Mouse (Mus musculus) limb, embryonic 14.5 days (tissue): ENCODE measurements around the gene Rnf216. TPM values are rescaled to one million over a fixed set of nuclear protein-coding genes. Genes with fewer than 3 reads are reported as not detected.

Experiments
- ATAC-seq: fragments of 200-750 bp; cut with Nextera tagmentation; 2 replicates; pipeline ENCODE4 v1.8.0; 2017; ENCODE audit warnings: low read depth, moderate number of reproducible peaks, moderate TSS enrichment; ENCODE audit not compliant: low FRiP score
- DNase-seq: peaks from one replicate; pipeline ENCODE4 v3.0.0-alpha.2; 2015; ENCODE audit warnings: low spot score
- H3K27ac ChIP-seq: fragments of 300-500 bp; sonication (generic); replicated peaks from 2 replicates; pipeline ENCODE4 v1.5.1; 2014; ENCODE audit warnings: low read depth, mild to moderate bottlenecking, low read length, moderate library complexity, mixed read lengths
- H3K27me3 ChIP-seq: fragments of 300-500 bp; sonication (generic); 2 replicates; pipeline ENCODE4 v1.6.1; 2014; ENCODE audit warnings: low read length, mixed read lengths; ENCODE audit not compliant: control insufficient read depth, insufficient read depth
- H3K36me3 ChIP-seq: fragments of 300-500 bp; sonication (generic); 2 replicates; pipeline ENCODE4 v1.6.1; 2014; ENCODE audit warnings: mild to moderate bottlenecking, low read length, moderate library complexity, mixed read lengths; ENCODE audit not compliant: control insufficient read depth, insufficient read depth
- H3K4me1 ChIP-seq: fragments of 300-500 bp; sonication (generic); 2 replicates; pipeline ENCODE4 v1.6.1; 2014; ENCODE audit warnings: antibody characterized with exemption, low read length, mixed read lengths; ENCODE audit not compliant: control insufficient read depth, insufficient read depth
- H3K4me2 ChIP-seq: fragments of 300-500 bp; sonication (generic); replicated peaks from 2 replicates; pipeline ENCODE4 v1.6.1; 2014; ENCODE audit warnings: low read depth, mild to moderate bottlenecking, low read length, moderate library complexity; ENCODE audit not compliant: severe bottlenecking
- H3K4me3 ChIP-seq: fragments of 300-500 bp; sonication (generic); replicated peaks from 2 replicates; pipeline ENCODE4 v1.5.1; 2014; ENCODE audit warnings: low read length
- H3K9ac ChIP-seq: fragments of 300-500 bp; sonication (generic); 2 replicates; pipeline ENCODE4 v1.6.1; 2014; ENCODE audit warnings: mild to moderate bottlenecking, low read depth, low read length, moderate library complexity; ENCODE audit not compliant: severe bottlenecking
- H3K9me3 ChIP-seq: fragments of 300-500 bp; sonication (generic); 2 replicates; pipeline ENCODE4 v1.6.1; 2016; ENCODE audit warnings: low read length; ENCODE audit not compliant: control insufficient read depth
- POLR2A ChIP-seq: fragments of 200-500 bp; IDR thresholded peaks from 2 replicates; pipeline ENCODE4 v1.8.0; 2012; ENCODE audit warnings: inconsistent platforms, mild to moderate bottlenecking, moderate library complexity, borderline replicate concordance; ENCODE audit not compliant: insufficient read depth, insufficient read length; ENCODE audit errors: extremely low read depth
- WGBS: fragments of 180-500 bp; shearing (Covaris S2); extraction: QIAGEN DNeasy Blood & Tissue Kit; methylation state at CpG from one replicate; pipeline ENCODE4 v1.1.7; 2014; 5-methylcytosine and 5-hydroxymethylcytosine counted together
- polyA plus RNA-seq, 2 experiments: library from polyadenylated mRNA; depleted of rRNA in 1 of 2; stranded (reverse) in 1 of 2; unstranded in 1 of 2; fragments of >200 nt; fragmentation: Nextera tagmentation in 1 of 2; extraction: Ambion mirVana in 1 of 2; gene quantifications; 2 replicates each; pipeline versions ENCODE4 v1.2.1 to v1.2.3; 2012 to 2014

Gene Rnf216
- polyA plus RNA-seq, 2 experiments, result 34.2 to 41.5 TPM

GRCm38 (mm10) chr5:143079806-143080205, 33.0 kb downstream of the Rnf216 start:
- 97% methylated on average over 1 of the region's 1 CpGs for WGBS
- DNase-seq, result no peak

GRCm38 (mm10) chr5:143076603-143077143, 36.1 kb downstream of the Rnf216 start:
- peaks cover 85% of the 10 kb centered on the region for H3K36me3 ChIP-seq
- H3K4me3 ChIP-seq, result no peak overlapping the region
- 91% methylated on average over 3 of the region's 3 CpGs for WGBS
- no peak overlapping the region for H3K9ac ChIP-seq
- no peak overlapping the region for H3K27ac ChIP-seq
- ATAC-seq, result no peak
- no peak overlapping the region for H3K4me2 ChIP-seq
- TF ChIP-seq POLR2A, result no peak
- no peaks in the 10 kb centered on the region for H3K4me1 ChIP-seq
- no peaks in the 10 kb centered on the region for H3K27me3 ChIP-seq
- no peaks in the 10 kb centered on the region for H3K9me3 ChIP-seq
- no peak for DNase-seq

More at GRCm38 (mm10) chr5:143079806-143080205, 33.0 kb downstream of the Rnf216 start:
- ATAC-seq, result no peak
- no peak overlapping the region for H3K9ac ChIP-seq
- H3K27me3 ChIP-seq, result no peaks in the 10 kb centered on the region
- no peak overlapping the region for H3K4me3 ChIP-seq
- H3K4me1 ChIP-seq, result no peaks in the 10 kb centered on the region
- no peaks in the 10 kb centered on the region for H3K9me3 ChIP-seq
- TF ChIP-seq POLR2A, result no peak
- no peak overlapping the region for H3K4me2 ChIP-seq
- peaks cover 90% of the 10 kb centered on the region for H3K36me3 ChIP-seq
- H3K27ac ChIP-seq, result no peak overlapping the region

DNA sequence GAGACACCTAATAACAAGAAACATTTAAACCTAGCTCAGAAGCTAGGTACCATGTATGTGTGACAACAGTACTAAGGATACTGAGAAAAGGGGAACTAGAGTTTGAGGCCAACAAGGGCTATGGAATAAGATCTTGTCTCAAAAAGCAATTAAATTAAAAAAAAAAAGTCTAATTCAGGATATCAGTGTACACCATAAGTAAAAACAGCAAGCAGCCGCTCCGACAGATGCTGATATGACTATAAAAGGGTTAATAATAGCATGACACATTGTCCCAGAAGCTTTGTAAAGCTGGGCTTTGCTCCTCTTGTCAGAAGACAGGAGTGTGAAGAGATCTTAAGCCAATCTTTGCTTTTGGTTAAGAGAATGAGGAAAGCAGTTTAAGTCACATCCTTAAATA, 36.8 kb downstream of the Rnf216 start:
- ATAC-seq (no peak), DNase-seq (no peak)
- H3K27ac ChIP-seq, result no peak overlapping the region
- no peak overlapping the region for H3K9ac ChIP-seq
- H3K4me2 ChIP-seq, result no peak overlapping the region
- peaks cover 81% of the 10 kb centered on the region for H3K36me3 ChIP-seq
- WGBS, result 97% methylated on average over 2 of the region's 2 CpGs
- no peaks in the 10 kb centered on the region for H3K27me3 ChIP-seq
- no peak for TF ChIP-seq POLR2A
- no peaks in the 10 kb centered on the region for H3K4me1 ChIP-seq
- H3K4me3 ChIP-seq, result no peak overlapping the region
- no peaks in the 10 kb centered on the region for H3K9me3 ChIP-seq

DNA sequence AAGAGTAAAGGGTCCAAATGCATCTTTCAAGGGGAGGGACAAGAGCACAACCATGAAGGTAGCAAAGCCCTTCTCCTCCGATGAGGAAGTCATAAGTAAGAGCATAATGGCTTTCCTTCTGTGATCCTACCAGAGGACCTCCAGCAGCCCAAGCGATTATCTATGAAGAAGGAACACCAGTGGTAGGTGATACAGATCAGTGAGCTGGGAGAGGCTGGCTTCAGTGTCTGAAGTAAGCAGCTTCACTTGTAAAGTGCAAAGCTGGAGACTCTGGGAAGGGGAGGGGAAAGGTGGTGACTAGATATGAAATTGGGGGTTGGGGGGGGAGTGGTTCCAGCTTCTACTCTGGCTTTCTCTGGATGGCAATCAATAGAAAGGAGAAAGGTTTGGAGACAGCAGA, 43.7 kb downstream of the Rnf216 start:
- TF ChIP-seq POLR2A, result no peak
- peaks cover 65% of the 10 kb centered on the region for H3K36me3 ChIP-seq
- H3K27ac ChIP-seq, result no peak overlapping the region
- no peak overlapping the region for H3K4me3 ChIP-seq
- H3K9me3 ChIP-seq, result no peaks in the 10 kb centered on the region
- no peak for DNase-seq
- no peak overlapping the region for H3K9ac ChIP-seq
- no peaks in the 10 kb centered on the region for H3K4me1 ChIP-seq
- no peak overlapping the region for H3K4me2 ChIP-seq
- ATAC-seq, result no peak
- no peaks in the 10 kb centered on the region for H3K27me3 ChIP-seq
- WGBS, result 91% methylated on average over 2 of the region's 2 CpGs

DNA sequence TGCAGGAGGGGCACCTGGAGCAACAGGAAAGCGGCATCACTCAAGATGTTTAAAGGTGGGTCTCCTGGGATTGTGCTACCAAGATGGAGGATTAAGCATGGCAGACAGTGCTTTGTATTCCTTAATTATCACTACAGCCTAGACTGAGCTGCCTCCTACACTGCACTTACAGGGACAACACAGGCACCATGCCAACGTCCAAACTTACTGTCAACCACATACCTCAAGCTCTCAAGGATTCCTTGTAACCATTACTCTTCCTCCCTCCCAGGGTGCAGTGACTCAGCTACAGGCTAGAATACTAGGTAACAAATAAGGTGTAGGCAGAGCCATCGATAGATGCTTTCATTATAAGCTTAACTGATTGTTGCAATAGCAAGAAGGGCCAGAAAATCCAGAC, 44.4 kb downstream of the Rnf216 start:
- DNase-seq, result no peak
- Histone ChIP-seq H3K4me2 (no peak overlapping the region), H3K9ac (no peak overlapping the region), H3K27ac (no peak overlapping the region), H3K9me3 (no peaks in the 10 kb centered on the region), H3K36me3 (peaks cover 65% of the 10 kb centered on the region), H3K4me3 (no peak overlapping the region), H3K4me1 (no peaks in the 10 kb centered on the region), H3K27me3 (no peaks in the 10 kb centered on the region)
- TF ChIP-seq POLR2A, result no peak
- no peak for ATAC-seq
- 94% methylated on average over 3 of the region's 3 CpGs for WGBS

- Histone ChIP-seq H3K9ac (no peak overlapping the region), H3K27me3 (no peaks in the 10 kb centered on the region), H3K27ac (no peak overlapping the region), H3K4me3 (no peak overlapping the region), H3K9me3 (no peaks in the 10 kb centered on the region), H3K4me1 (no peaks in the 10 kb centered on the region), H3K4me2 (no peak overlapping the region), H3K36me3 (peaks cover 67% of the 10 kb centered on the region)
- no peak for TF ChIP-seq POLR2A
- peak; percentile 84 for DNase-seq
- ATAC-seq, result no peak
- WGBS, result 47% methylated on average over 1 of the region's 1 CpGs
Observed at GRCm38 (mm10) chr5:143066551-143066958, 46.2 kb downstream of the Rnf216 start.
